Mouse (Mus musculus): ENCODE data around the gene Tenm4.
A peak's percentile ranks its signal among the peaks of the same experiment; 100 is the strongest.

Tenm4 gene

DNA sequence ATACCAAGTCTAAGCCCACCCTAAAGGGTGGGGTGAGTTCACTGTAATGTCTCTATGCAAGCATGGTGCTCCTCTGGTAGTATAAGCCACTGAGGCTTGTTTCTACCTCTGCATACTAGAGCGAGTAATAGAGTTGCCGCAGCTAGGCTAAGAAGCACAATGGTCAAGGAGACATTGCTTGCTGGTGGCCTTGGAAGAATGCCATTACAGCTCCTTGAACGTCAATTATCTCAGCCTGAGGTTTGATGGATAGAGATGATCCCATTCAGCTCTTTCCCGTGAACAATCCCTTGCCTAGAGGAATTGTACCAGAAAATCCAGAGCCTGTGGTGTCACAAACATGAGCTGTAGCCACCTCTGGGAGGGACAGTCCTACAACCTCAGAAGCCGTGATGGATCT lies 537.5 kb downstream of the Tenm4 start:
- DNase-seq = no peak

DNA sequence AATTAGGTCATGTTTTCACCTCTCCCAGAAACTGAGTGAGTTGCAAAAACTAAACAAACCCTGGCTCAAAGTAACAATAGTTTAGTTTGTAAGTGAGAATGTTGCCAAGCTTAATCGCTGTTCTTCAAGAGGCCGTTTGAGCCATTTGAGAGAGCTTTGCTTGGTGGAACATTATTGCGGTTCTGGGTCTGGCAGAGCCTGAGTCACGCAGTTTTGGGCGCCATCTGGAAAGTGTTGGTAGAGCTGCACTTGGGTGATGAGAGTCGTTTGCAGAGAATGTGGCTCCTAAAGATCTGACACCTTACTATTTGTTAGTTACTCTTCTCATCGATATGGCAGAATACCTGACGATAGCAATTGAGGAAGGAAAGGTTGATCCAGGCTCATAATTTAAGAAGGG lies 537.9 kb downstream of the Tenm4 start:
- no peak for DNase-seq

DNA sequence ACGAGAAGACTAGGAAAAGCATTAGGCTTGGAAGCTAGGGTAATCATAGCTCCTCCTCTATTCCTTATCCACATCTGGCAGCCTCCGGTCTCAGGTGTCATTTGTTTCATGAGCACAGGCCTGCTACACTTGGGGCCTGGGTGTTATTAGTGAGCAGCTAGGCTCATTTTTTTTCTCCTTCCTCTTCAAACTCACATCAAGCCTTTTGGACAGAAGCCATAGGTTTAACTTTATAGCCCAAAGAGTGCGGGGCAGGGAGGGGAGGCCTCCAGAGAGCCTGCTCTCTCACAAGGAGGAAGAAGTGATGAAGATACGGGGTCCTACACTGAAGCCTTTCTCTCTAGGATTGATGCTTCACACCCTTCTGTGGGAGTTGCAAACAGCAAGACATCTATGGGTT lies 538.8 kb downstream of the Tenm4 start:
- DNase-seq = no peak

DNA sequence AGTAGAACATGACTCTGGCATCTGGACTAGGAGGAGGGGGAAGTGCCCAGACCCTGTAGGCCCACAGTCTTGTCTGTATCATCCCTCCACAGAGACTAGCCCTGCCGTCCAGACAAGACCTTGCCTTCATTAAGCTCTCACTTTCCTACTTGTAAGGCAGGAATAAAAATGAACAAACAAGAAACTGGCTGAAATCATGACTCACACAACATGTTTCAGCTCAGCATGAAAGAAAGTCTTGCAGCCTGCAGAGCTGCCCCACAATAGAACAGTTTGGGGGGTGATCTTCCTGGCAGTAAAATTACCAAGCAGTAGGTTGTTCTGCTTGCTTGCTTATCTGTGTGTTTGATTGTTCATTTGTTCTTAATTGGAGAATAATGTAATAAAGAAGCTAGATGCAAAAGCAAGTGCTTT lies 539.6 kb downstream of the Tenm4 start:
- DNase-seq = peak; percentile 11

DNA sequence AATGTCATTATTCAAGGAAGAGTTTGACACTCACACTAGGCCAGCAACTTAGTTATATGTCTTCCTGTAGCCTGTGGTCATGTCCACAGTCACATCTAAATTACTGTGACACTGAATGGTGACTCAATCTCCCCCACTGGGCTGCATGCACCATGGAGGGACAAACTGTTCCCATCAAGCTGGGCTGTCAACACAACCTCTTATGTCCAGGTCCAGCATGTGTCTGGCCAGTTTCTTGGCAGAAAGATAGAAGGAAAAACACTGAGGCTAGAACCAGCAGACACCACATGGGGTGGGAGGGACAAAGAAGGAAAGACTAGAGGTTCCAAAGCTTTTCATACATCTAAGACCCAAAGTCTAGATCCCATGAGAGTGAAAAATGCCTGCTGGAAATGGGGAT lies 541.8 kb downstream of the Tenm4 start:
- DNase-seq = peak; percentile 12

DNA sequence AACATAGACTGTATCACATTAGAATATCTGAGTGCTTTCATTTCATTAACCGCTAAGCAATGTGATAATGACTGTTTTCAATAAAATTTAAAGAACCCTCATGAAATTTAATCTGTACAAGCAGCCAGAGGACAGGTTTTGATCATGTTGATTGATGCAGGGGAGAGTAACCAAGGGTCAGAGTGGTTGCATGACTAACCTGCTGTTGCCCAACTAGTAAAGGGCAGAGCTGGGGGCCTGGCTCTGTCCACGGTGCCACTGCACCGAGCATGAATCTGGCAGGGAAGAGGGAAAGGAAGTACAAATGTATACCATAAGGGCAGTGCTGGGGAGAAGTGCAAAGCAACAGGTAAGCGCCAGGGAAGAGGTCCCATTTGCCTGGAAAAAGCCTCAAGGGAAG lies 545.9 kb downstream of the Tenm4 start:
- DNase-seq = no peak

DNA sequence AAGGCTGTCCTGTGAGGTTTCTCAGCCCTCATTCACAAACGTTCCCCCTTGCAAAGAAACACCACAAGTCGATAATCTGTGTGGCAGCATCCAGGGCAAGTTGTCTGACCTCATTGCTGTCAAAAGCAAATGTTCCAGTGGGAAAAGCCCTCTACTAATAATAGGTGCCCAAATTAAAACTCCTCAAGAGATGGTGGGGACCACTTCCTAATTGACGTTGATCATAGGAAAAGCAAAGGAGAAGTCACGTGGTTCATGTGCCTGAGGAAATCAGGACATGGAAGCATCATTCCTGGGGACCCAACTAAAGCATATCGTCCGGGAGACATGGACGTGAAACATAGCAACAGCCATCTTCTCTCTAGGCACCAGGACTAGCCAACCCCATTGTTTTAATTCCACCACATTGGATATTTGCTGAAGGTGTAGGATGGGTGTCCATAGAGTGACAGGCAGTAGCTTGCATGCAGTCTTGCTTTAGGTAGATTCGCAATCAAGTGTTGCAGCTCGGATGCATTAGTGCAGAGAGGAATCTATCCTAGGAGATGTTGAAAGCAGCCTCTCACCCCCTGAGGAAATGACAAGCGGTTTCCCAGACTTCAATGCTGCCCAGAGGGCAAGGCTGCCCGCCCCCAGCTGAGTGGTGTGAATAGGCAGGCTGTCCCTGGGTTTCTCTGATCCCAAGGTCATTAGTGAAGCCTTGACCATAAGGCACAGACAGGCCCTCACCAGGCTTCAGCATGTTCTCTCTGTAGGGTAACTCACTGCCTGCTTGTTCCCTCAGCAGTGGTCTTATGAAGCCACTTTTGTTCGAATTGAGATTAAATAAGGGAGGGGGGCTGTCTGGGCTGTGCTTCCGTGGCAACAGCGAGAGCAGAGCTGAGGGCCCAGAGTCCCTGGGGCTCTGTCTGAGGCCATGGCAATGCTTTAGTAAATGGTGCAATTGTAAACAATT lies 547.4 kb downstream of the Tenm4 start:
- no peak for DNase-seq

DNA sequence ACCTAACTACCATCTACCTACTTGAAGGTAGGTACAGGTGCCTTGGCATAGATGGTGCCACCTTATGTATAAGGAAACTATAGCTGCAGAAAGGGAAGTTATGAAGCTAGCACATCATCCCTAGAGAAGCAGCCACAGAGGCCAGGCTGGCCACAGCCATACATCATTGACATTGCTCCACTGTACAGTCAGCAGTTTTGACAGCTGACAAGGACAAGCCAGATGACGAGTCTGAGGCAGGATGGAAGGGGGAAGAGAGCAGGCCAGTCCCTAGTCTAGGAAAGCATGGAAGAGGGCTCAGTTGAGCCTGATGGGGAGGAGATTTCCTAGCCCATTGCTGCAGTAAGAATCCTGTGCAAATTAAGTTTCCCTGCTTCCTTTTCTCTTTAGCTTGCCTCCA lies 548.9 kb downstream of the Tenm4 start:
- no peak for DNase-seq

DNA sequence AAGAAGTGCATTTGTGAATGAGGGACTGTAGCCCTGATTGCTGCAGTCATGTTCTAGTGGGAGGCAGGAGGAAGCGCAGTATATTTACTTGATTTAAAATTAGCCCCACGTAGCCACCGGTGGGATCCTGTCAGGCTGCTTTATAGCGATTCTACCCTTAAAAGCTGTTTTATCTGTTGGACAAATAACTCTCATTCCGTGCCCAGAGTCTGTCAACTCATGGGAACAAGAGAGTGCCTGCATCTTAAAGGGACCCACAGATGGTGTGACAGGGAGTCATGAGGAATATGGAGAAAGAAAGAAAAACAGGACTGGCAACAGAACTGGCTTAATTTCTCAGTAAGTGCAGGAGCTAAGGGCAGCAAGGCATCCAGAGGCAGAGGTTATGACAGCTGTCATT lies 549.4 kb downstream of the Tenm4 start:
- DNase-seq = no peak

DNA sequence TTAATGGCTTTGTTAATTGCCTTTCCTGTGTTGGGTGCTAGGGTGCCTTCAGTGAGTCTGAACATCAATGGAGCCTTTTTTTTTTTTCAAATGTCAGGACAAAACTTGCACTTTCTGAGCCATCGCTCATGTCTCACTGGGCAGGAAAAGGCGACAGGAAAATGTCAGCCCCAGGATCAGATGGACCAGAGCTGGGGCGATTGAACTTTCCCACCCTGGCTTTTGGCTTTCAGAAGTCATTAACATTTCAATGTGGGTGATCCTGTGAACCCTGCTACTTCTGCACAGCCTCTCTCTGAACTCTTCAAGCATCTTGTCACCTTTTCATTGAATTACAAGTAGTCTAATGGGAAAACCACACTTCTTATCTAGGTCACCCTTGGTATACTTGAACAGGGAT lies 551.8 kb downstream of the Tenm4 start:
- no peak for DNase-seq

DNA sequence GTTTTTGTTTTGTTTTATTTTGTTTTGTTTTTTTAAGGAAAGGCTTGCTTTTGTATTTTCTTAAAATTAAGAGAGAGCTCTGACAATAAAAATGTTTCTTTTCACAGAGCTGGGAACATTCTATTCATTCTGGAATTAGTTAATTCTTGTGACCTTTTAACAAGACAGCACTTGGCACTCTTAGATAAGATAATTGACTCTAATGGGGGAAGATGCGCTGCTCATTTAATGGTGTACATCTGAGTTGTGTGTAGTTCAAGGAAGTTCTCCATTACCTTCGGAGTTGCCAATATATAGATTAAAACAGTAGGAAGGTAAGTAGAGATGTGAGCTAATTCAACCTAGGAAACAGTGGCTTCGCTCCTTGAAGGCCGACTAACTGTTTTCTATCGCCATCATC lies 554.6 kb downstream of the Tenm4 start:
- no peak for DNase-seq

DNA sequence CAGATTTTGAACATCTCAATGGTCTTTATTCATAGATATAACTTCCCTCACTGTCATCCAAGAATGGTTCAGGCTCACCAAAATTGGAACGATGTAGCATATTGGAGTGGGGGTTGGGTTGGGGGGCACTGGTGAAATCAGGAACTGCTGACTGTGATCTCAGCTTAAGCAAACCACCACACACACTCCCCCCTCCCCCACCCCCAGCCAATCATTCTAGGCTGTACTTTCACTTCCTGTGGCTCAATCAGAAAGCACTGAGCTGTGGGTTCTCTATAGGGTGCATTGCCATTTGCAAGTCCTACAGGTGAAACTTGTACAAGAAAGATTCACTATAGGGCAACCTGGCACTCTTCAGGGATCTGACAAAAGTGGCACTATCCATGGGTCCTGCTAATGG lies 559.3 kb downstream of the Tenm4 start:
- DNase-seq = no peak

DNA sequence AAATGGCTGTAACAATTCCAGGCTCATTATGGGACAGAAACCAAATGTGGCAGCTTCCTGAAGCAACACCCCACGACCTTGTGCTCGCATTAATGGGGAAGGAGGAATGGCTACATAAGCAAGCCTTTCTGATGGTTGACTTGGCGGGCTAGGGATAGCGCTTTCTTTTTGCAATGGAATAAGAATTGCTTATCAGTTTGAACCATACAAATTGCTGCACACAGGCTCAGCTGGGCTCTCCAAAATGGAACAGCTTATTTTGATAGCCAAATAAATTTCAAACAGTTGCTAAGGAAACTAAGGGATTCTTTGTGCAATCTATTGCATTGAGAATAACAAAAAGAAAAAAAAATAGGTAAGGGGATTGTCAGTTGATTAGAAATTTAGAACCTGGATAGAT lies 560.9 kb downstream of the Tenm4 start:
- DNase-seq = no peak

DNA sequence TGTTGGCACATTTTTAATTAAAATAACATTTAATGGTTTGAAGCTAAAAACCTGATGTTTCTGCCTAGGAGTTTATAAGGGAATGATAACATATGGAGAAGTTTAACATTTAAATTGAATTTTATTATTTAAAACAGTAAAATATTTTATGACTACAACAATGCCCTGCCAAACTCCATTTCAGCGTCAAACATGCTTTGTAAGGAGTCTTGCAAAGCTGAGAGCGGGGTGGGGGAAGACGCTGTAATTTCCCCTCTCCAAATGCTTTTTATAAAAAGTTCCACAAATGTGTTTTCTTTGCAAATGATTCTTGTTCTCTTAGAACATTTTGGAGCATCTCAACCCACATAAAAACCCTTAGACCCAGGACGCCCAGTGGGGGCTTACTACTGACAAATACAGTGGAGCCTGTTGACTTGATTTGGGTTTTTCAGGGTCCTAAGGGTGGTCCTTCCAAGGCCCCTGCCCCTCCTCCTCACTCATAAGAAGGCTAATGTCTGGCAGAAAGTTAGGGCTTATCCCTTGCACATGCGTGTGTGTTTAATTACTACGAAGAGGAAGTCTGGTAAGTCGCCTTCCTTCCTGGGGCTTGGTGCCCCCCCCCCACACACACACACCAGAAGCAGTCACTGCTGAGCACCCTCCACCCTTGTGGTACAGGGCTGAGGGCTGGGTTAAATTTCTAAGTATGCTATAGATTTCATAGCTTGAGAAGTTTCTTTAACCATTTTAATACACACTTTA lies 563.4 kb downstream of the Tenm4 start:
- DNase-seq = no peak

DNA sequence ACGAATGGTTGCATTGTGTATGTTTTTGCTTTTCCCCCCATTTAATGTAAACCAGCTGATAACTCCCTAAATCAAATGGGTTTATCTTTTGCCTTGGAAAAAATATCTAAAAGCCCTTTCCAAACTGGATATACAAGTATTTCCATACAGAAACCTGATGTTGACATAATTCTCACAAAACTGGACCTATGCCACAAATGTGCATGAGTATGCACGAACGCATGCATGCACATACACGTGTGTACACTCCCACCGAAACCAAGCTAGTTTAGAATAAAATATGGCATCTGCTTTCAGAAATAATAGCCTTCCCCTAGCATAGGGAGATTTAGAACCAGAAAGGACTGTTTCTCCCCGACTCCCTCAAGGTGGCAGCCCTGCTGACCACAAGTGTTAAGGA lies 569.6 kb downstream of the Tenm4 start:
- DNase-seq = no peak

DNA sequence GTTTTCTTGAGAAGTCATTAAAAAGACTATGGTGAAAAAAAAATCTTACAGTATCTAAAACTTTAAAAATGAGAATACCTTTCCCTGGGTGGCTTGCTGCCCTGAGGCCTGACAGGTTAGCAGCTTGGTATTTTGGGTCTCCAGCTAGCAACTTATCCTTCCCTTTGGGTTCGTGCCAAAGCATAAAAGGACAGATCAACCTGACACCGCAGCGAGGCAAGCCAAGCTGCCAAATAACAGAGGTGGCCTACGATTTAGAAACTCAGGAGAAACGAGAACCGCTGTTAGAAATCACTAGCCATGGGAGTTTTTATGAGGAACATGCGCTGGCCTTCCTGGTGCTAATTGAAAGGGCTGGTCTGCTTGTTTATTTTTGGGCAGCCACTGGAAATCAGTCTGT lies 571.2 kb downstream of the Tenm4 start:
- no peak for DNase-seq

DNA sequence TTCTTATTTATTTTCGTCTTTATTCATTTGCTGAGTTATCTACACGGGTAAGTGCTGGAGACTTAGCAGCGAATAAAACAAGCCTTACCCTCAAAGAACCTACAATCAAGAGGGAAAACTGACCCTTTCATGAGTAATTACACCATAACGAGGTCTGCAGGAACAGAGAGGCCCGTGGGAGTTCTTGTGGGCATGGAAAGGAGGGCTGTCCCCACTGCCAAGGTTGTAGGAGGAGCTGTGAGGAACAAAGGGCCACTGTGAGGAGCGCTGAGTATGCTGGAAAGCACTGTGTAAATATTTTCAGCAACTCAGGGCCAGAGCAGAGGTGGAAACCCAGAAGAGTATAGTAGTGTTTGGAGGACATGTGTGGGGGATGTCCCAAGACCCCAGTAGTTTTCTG lies 574.9 kb downstream of the Tenm4 start:
- DNase-seq = no peak

DNA sequence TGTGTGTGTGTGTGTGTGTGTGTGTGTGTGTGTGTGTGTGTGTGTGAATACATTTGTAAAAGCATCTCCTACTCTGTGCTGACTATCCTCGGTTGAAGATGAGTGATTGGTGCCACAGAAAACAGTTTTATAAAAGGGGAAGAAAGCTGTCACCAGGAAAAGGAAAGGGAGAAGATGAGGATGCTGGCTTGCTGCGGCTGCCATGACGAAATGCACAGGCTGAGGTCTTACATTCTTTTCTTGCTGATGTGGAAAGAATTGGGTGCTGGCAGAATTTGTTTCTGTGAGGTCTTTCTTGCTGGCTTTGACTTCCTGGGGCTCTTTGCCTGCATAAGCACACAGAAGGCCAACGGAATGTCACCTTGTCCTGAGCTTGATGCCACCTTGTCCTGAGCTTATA lies 575.7 kb downstream of the Tenm4 start:
- DNase-seq = no peak

DNA sequence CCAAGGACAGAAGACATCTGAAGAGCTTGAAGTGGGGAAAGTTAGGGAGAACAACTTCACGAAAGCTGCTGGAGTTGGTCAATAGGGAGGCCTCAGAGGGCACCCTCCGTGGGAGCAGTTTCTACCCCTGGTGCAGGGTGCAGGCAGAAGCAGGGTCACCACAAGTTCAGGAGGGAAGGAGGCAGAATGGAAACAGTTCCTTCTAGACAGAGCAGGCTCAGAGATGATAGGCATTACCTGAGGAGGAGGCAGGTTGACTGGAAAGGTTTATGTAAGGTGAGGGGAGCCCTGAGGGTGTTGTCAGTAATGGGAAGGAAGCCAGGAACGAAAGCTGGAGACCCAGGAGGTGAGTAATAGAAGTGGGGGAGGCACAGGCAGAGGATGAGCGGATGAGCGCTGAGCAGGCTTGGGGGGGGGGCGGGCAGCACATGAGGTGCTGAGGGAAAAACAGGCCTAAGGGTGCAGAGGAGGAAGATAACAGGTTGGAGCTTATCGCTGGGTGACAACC lies 577.5 kb downstream of the Tenm4 start:
- DNase-seq = no peak

DNA sequence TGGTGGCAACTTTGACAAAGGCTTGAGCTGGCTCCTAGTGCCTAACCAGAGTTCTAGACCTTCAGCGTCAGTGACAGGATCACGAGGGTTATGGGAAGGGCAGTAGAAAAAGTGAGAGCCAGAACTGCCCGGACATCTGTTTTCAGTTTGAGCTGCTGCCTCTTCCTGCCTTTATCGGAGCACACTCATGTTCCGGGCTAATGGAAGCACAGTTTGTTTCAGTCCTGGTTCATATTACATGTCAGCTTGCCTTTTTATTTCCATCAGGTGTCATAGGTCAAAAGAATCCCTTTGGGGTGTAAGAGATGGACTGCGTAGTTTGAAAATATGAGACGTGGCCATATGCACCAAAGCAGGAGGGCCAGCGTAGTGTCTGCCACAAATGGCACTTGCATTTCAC lies 578.7 kb downstream of the Tenm4 start:
- DNase-seq = no peak

DNA sequence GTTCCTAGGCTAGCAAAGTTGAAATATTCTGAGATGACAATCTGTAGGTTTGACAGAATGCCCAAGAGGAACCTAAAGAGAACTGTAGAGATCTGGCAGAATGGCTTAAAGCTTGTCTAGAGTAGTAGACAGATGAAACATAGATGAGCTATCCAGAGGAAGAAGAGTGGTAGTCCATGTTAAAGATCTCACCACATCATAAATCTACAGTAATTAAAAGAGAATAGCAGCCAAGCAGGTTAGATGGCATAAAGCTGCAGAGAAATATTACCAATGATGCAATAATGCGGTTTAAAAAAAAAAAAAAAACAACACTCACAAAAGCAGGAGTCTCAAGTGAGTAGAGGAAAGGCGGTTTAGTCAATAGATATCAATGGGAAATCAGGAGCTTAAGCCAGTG lies 580.2 kb downstream of the Tenm4 start:
- no peak for DNase-seq

DNA sequence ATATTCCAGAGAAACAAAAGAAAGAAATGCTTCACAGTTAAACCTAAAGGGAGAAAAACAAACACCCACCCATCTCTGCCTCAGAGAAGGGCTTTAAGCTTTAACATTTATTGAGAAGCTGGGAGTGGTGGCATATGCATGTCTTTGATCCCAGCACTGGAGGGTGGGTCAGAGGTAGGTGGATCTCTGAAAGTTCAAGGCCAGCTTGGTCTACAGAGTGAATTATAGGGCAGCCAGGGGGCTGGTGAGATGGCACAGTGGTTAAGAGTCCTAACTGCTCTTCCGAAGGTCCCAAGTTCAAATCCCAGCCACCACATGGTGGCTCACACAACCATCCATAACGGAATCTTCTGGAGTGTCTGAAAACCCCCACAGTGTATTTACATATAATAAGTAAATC lies 581.7 kb downstream of the Tenm4 start:
- no peak for DNase-seq

DNA sequence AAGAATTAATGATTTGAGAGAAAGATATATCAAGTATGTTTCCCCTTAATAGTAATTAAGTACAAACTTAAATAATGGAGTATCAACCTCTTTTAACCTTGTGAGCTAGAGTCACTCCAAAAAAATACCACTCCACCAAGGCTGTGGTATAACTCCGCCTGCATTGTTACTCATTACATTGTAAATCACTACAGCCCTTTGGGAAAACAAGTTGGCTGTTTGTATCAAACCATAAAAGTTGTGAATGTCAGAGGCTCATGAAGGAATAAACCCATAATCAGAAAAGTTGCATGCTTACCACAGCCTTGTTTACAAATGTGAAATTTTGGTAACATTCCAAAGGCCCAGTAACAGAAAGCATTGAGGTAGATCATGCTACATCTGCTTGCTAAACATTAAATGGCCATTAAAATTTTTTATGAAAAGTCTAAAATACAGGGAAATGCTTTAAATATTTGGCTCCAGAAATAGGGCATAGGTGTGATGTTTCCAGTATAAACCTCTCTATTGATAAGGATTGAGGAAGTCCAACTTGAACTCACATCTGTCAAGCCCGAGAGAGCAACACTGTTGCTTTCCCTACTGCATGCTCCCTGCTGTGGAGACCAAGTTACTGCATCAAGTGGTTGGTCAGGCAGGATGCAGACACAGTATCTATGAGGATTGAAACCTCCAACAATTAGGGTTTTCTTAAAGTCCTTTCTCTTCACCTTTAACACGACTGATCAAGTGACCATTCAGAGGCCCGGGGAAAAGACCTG lies 582.5 kb downstream of the Tenm4 start:
- DNase-seq = no peak
